Mouse (Mus musculus) leukemia stem cell, adult 10-12 weeks (primary cell): ENCODE data around the gene Cyp2s1. TPM values are rescaled to one million over a fixed set of nuclear protein-coding genes. Genes with fewer than 3 reads are reported as not detected.

Experiments
- polyA plus RNA-seq: library from polyadenylated mRNA; stranded (reverse); fragments of >175 nt; gene quantifications from 2 replicates; pipeline ENCODE4 v1.2.3, GENCODE M21; 2012; ENCODE audit warnings: low replicate concordance

Cyp2s1 gene
- 0.10 and 0.66 TPM in 2 replicates for polyA plus RNA-seq

DNA sequence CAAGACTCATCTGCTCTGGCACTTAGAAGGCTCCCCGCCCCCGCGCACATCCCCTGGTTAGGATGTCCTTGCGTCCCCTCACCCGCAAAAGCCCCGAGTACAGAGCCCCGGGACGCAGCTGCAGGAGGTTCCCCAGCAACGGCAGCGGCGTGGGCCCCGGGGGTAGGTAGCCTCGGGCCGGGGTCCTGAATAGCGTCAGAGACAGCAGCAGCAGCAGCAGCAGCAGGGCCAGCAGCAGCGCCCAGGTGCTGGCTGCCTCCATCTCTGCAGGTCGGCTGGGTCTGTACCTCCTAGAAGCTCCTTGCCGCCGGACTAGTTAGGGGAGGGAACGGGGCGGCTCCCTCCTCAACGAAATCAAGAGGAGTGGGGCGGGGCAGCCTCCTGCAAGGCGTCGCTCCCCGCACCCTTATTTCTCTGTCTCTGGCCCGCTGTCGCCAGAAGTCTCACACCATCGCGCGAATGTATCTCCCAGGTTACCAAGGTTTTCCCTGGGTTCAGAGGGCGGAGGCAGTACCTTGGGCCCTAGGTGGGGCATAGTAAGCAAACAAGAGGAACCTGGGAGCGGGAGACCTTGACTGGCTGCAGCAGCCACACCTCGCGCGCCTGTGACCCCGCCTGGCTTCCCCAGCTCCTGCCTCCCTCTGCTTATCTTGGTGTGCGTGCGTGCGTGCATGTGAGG, at the start of gene Cyp2s1:
Cyp2s1 (minus strand) TSS at position 673 of the 679 bp plus-strand sequence.

DNA sequence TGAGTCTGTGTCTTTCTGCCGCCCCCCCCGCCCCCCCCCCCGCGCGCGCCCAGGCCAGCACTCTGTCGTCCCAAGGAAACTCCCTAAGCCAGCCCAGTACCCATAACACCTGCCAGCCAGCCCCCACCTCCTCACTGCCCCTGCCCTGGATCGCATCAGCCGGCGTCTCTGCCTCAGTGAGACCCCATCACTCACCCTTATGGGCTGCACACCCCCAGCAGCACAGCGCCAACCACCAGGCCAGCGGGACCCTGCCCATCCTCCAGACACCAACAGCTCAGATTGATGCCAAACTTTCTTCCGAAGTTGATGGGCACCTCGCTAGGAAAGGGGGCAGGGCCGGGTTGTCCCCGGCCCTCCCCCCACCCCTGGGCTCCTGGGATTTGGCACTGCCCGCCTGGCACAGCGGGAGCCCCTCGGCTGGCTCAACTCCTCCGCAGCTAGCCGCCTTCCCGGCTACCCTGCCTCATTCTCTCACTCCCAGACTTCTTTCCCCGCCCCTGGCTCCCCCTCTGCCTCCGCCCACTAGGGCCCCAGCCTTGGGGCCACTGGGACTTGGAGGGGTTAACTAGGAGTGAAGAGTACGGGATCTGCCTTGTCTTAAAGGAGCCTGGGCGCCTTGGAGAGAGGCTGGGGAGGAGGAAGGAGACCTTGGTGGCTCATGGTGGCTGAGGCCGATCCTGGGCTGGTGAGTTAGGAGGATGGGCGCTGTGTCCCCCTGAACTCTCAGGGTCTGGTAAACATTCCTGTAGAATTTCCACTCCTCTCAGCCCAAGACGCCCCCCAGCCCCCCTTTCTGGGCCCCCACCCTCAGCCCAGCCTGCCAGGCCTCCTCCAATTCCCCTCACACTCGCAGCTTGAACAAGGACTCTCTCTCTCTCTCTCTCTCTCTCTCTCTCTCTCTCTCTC, 28.2 kb downstream of the Cyp2s1 start, which contains the start of gene Axl:
Axl (minus strand) TSS at position 486 of the 909 bp plus-strand sequence.

DNA sequence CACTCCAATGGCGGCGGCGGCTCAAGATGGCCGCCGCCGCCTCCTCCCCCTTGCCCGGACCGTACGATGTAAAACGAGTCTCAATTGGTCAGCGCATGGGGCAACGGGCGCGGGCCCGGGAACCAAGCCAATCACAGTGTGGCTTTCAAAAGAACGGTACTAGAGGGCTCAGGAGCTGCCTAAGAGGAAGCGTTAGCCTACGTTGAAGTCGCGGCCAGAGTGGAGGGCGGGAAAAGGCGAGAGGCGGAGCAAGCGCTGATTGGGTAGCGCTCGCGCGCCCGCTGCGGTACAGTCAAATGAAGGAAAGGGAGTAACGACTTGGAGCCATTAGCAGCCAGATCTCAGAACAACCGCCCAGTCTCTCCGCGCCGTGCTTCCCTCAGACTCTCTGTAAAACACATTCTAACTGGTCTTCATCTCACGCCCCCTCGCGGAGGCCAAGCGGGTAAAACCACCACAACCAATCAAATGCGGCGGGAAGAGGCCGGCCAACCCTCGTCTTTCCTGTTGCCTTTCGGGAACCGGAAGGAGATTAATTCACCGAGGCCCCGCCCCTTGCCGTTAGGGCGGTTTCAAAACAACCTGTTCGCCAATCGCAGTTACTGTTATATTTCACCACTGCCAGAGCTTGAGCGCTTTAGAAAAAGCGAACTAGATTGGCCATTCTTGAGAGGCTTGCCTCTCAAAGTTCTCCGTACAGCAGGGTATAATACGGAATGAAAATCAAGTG, 61.8 kb downstream of the Cyp2s1 start, which contains the start of gene Hnrnpul1:
Hnrnpul1 (minus strand) TSS at position 20 of the 730 bp plus-strand sequence.

Other genes starting within 250 kb of the Cyp2s1 start
- not detected in 2 replicates for gene Erich4, start 201.0 kb downstream of the Cyp2s1 start, polyA plus RNA-seq
- 19.1 and 28.8 TPM in 2 replicates for gene Dmac2, start 197.5 kb downstream of the Cyp2s1 start, polyA plus RNA-seq
- 10.3 and 11.6 TPM in 2 replicates for gene B3gnt8, start 190.3 kb downstream of the Cyp2s1 start, polyA plus RNA-seq
- 18.0 and 23.7 TPM in 2 replicates for gene Bckdha, start 157.9 kb downstream of the Cyp2s1 start, polyA plus RNA-seq
- 261 and 447 TPM in 2 replicates for gene Exosc5, start 157.7 kb downstream of the Cyp2s1 start, polyA plus RNA-seq
- gene Tmem91, start 141.7 kb downstream of the Cyp2s1 start, polyA plus RNA-seq: 0.64 and 1.3 TPM in 2 replicates
- 53.1 and 60.9 TPM in 2 replicates for gene B9d2, start 136.1 kb downstream of the Cyp2s1 start, polyA plus RNA-seq
- 953 and 1,098 TPM in 2 replicates for gene Tgfb1, start 129.9 kb downstream of the Cyp2s1 start, polyA plus RNA-seq
- 123 and 137 TPM in 2 replicates for gene Ccdc97, start 97.8 kb downstream of the Cyp2s1 start, polyA plus RNA-seq
- gene Hnrnpul1, start 62.2 kb downstream of the Cyp2s1 start, polyA plus RNA-seq: 313 and 325 TPM in 2 replicates
- 107 and 138 TPM in 2 replicates for gene Axl, start 28.2 kb downstream of the Cyp2s1 start, polyA plus RNA-seq
- gene Cyp2b10, start 80.7 kb upstream of the Cyp2s1 start, polyA plus RNA-seq: 0.09 TPM in 1 of 2 replicates, not detected in the other
- not detected in 2 replicates for gene Cyp2b13, start 244.6 kb upstream of the Cyp2s1 start, polyA plus RNA-seq